Mouse (Mus musculus): Measurements from ENCODE around the gene Nckap5l. TPM values are rescaled to one million over a fixed set of nuclear protein-coding genes. Genes with fewer than 3 reads are reported as not detected.

Gene Nckap5l
- polyA plus RNA-seq, 2 experiments, result 14.1 to 24.4 TPM

- Histone ChIP-seq H3K9ac (ENCODE audit: low read depth, low read length, severe bottlenecking) (peak overlapping the region; percentile 85), H3K27ac (replicated peaks; ENCODE audit: low read depth, low read length) (peak overlapping the region; percentile 89), H3K4me3 (replicated peaks; ENCODE audit: low read length) (peak overlapping the region; percentile 78), H3K4me2 (replicated peaks; ENCODE audit: low read depth, low read length, severe bottlenecking) (peak overlapping the region; percentile 60), H3K9me3 (ENCODE audit: control insufficient read depth, low read length) (no peaks in the 10 kb centered on the region), H3K4me1 (ENCODE audit: control insufficient read depth, insufficient read depth, low read length) (peaks cover 6% of the 10 kb centered on the region; the same call in 1 of the 2 replicates), H3K36me3 (ENCODE audit: control insufficient read depth, insufficient read depth, low read length) (peaks cover 19% of the 10 kb centered on the region), H3K27me3 (ENCODE audit: control insufficient read depth, insufficient read depth, low read length) (no peaks in the 10 kb centered on the region)
- DNase-seq (ENCODE audit: low spot score), result peak; percentile 81
- no peak for TF ChIP-seq POLR2A (IDR thresholded peaks at IDR 0.05; ENCODE audit: borderline replicate concordance, extremely low read depth, insufficient read depth, insufficient read length)
- ATAC-seq (ENCODE audit: low FRiP score, low read depth), result peak; percentile 74
- 5% methylated on average over 32 of the region's 38 CpGs for WGBS
Observed at GRCm38 (mm10) chr15:99473801-99474575, 16.4 kb upstream of the Nckap5l start.

GRCm38 (mm10) chr15:99472972-99473371, 15.4 kb upstream of the Nckap5l start:
- Histone ChIP-seq H3K4me1 (ENCODE audit: control insufficient read depth, insufficient read depth, low read length) (peaks cover 6% of the 10 kb centered on the region; the same call in 1 of the 2 replicates), H3K27ac (replicated peaks; ENCODE audit: low read depth, low read length) (no peak overlapping the region), H3K36me3 (ENCODE audit: control insufficient read depth, insufficient read depth, low read length) (peaks cover 22% of the 10 kb centered on the region), H3K4me2 (replicated peaks; ENCODE audit: low read depth, low read length, severe bottlenecking) (no peak overlapping the region), H3K9me3 (ENCODE audit: control insufficient read depth, low read length) (no peaks in the 10 kb centered on the region), H3K27me3 (ENCODE audit: control insufficient read depth, insufficient read depth, low read length) (no peaks in the 10 kb centered on the region), H3K4me3 (replicated peaks; ENCODE audit: low read length) (no peak overlapping the region), H3K9ac (ENCODE audit: low read depth, low read length, severe bottlenecking) (no peak overlapping the region)
- ATAC-seq (ENCODE audit: low FRiP score, low read depth) (no peak), DNase-seq (ENCODE audit: low spot score) (no peak)
- WGBS, result 91% methylated on average over 7 of the region's 7 CpGs
- TF ChIP-seq POLR2A (IDR thresholded peaks at IDR 0.05; ENCODE audit: borderline replicate concordance, extremely low read depth, insufficient read depth, insufficient read length), result no peak

- TF ChIP-seq POLR2A (IDR thresholded peaks at IDR 0.05; ENCODE audit: borderline replicate concordance, extremely low read depth, insufficient read depth, insufficient read length), result no peak
- no peak overlapping the region for H3K27ac ChIP-seq (replicated peaks; ENCODE audit: low read depth, low read length)
- H3K36me3 ChIP-seq (ENCODE audit: control insufficient read depth, insufficient read depth, low read length), result peaks cover 22% of the 10 kb centered on the region
- WGBS, result 75% methylated on average over 14 of the region's 14 CpGs
- DNase-seq (ENCODE audit: low spot score) (no peak), ATAC-seq (ENCODE audit: low FRiP score, low read depth) (no peak)
- no peaks in the 10 kb centered on the region for H3K9me3 ChIP-seq (ENCODE audit: control insufficient read depth, low read length)
- no peak overlapping the region for H3K4me2 ChIP-seq (replicated peaks; ENCODE audit: low read depth, low read length, severe bottlenecking)
- H3K4me1 ChIP-seq (ENCODE audit: control insufficient read depth, insufficient read depth, low read length), result peaks cover 6% of the 10 kb centered on the region; the same call in 1 of the 2 replicates
- no peak overlapping the region for H3K4me3 ChIP-seq (replicated peaks; ENCODE audit: low read length)
- H3K27me3 ChIP-seq (ENCODE audit: control insufficient read depth, insufficient read depth, low read length), result no peaks in the 10 kb centered on the region
- H3K9ac ChIP-seq (ENCODE audit: low read depth, low read length, severe bottlenecking), result no peak overlapping the region
Observed at GRCm38 (mm10) chr15:99471677-99472063, 14.1 kb upstream of the Nckap5l start.

- TF ChIP-seq POLR2A (IDR thresholded peaks at IDR 0.05; ENCODE audit: borderline replicate concordance, extremely low read depth, insufficient read depth, insufficient read length), result no peak
- ATAC-seq (ENCODE audit: low FRiP score, low read depth), result no peak
- no peak overlapping the region for H3K4me2 ChIP-seq (replicated peaks; ENCODE audit: low read depth, low read length, severe bottlenecking)
Observed at GRCm38 (mm10) chr15:99470971-99471676, 13.6 kb upstream of the Nckap5l start.

GRCm38 (mm10) chr15:99470224-99470761, 12.7 kb upstream of the Nckap5l start:
- Histone ChIP-seq H3K4me2 (replicated peaks; ENCODE audit: low read depth, low read length, severe bottlenecking) (no peak overlapping the region), H3K36me3 (ENCODE audit: control insufficient read depth, insufficient read depth, low read length) (peaks cover 22% of the 10 kb centered on the region), H3K9ac (ENCODE audit: low read depth, low read length, severe bottlenecking) (no peak overlapping the region), H3K4me1 (ENCODE audit: control insufficient read depth, insufficient read depth, low read length) (peaks cover 6% of the 10 kb centered on the region; the same call in 1 of the 2 replicates), H3K4me3 (replicated peaks; ENCODE audit: low read length) (no peak overlapping the region), H3K27ac (replicated peaks; ENCODE audit: low read depth, low read length) (no peak overlapping the region), H3K9me3 (ENCODE audit: control insufficient read depth, low read length) (no peaks in the 10 kb centered on the region), H3K27me3 (ENCODE audit: control insufficient read depth, insufficient read depth, low read length) (no peaks in the 10 kb centered on the region)
- ATAC-seq (ENCODE audit: low FRiP score, low read depth), result no peak
- no peak for TF ChIP-seq POLR2A (IDR thresholded peaks at IDR 0.05; ENCODE audit: borderline replicate concordance, extremely low read depth, insufficient read depth, insufficient read length)
- WGBS, result 88% methylated on average over 31 of the region's 31 CpGs
- no peak for DNase-seq (ENCODE audit: low spot score)

More at GRCm38 (mm10) chr15:99470971-99471676, 13.6 kb upstream of the Nckap5l start:
- peak; percentile 51 for DNase-seq (ENCODE audit: low spot score)
- 65% methylated on average over 17 of the region's 17 CpGs for WGBS
- Histone ChIP-seq H3K36me3 (ENCODE audit: control insufficient read depth, insufficient read depth, low read length) (peaks cover 22% of the 10 kb centered on the region), H3K9ac (ENCODE audit: low read depth, low read length, severe bottlenecking) (no peak overlapping the region), H3K9me3 (ENCODE audit: control insufficient read depth, low read length) (no peaks in the 10 kb centered on the region), H3K4me3 (replicated peaks; ENCODE audit: low read length) (no peak overlapping the region), H3K4me1 (ENCODE audit: control insufficient read depth, insufficient read depth, low read length) (peaks cover 6% of the 10 kb centered on the region; the same call in 1 of the 2 replicates), H3K27ac (replicated peaks; ENCODE audit: low read depth, low read length) (no peak overlapping the region), H3K27me3 (ENCODE audit: control insufficient read depth, insufficient read depth, low read length) (no peaks in the 10 kb centered on the region)
